ENCODE assay signal across 8 mouse cellular contexts in genomic region chr14:50869889-50870804, GRCm38 (mm10). TPM values are rescaled to one million over a fixed set of nuclear protein-coding genes. Genes with fewer than 3 reads are reported as not detected.
A peak's percentile ranks its signal among the peaks of the same experiment; 100 is the strongest.
DNase-seq lines count a peak whose midpoint lies in the region; ATAC-seq and TF ChIP-seq lines count a peak whose summit lies in the region.

Tep1 (minus strand) TSS chr14:50870560.

- peak; percentile 51; the same call in 1 of the 2 replicates for TF ChIP-seq EP300 in ES-Bruce4 (IDR thresholded peaks at IDR 0.05; ENCODE audit: insufficient read depth, low read depth, low read length)
- no peak for TF ChIP-seq EP300 in stomach, postnatal 0 days (optimal IDR thresholded peaks at IDR 0.05)

- H3K27ac ChIP-seq in ES-Bruce4 (ENCODE audit: insufficient read depth, low read length) = peak within 1 kb of the TSS; percentile 94
- no peak within 1 kb of the TSS for H3K27ac ChIP-seq in forebrain, embryonic 11.5 days (ENCODE audit: low read depth, low read length)
- H3K27ac ChIP-seq in heart, embryonic 16.5 days (ENCODE audit: low read length) = peak within 1 kb of the TSS; percentile 73
- peak within 1 kb of the TSS; percentile 67 for H3K27ac ChIP-seq in liver, embryonic 16.5 days (ENCODE audit: low read length)
- no peak within 1 kb of the TSS for H3K27ac ChIP-seq in neural tube, embryonic 12.5 days
- H3K27ac ChIP-seq in stomach, postnatal 0 days (replicated peaks) = peak within 1 kb of the TSS; percentile 91

- H3K4me3 ChIP-seq in ES-Bruce4 (ENCODE audit: low read depth, low read length) = peak within 1 kb of the TSS; percentile 100
- peak within 1 kb of the TSS; percentile 47 for H3K4me3 ChIP-seq in forebrain, embryonic 11.5 days (ENCODE audit: low read depth, low read length)
- H3K4me3 ChIP-seq in heart, embryonic 16.5 days (ENCODE audit: low read length) = peak within 1 kb of the TSS; percentile 71
- H3K4me3 ChIP-seq in liver, embryonic 16.5 days (ENCODE audit: low read depth, low read length) = peak within 1 kb of the TSS; percentile 65
- H3K4me3 ChIP-seq in neural tube, embryonic 12.5 days = peak within 1 kb of the TSS; percentile 51
- peak within 1 kb of the TSS; percentile 58 for H3K4me3 ChIP-seq in stomach, postnatal 0 days (ENCODE audit: low read depth, low read length)

- TF ChIP-seq CTCF in ES-Bruce4 (IDR thresholded peaks at IDR 0.05; ENCODE audit: low read depth, low read length) = no peak
- no peak for TF ChIP-seq CTCF in stomach, postnatal 0 days (IDR thresholded peaks at IDR 0.05; ENCODE audit: low read depth)

- H3K36me3 ChIP-seq in ES-Bruce4 (ENCODE audit: control insufficient read depth, insufficient read depth, low read length, poor library complexity, severe bottlenecking) = peaks cover 3% of the 10 kb centered on the region
- no peaks in the 10 kb centered on the region for H3K36me3 ChIP-seq in forebrain, embryonic 11.5 days (ENCODE audit: control insufficient read depth, insufficient read depth, low read length)
- 0 out of 2 replicates have a peak, but pooled peaks cover 7% of the 10 kb centered on the region for H3K36me3 ChIP-seq in heart, embryonic 16.5 days (ENCODE audit: control insufficient read depth, insufficient read depth)
- H3K36me3 ChIP-seq in liver, embryonic 16.5 days (ENCODE audit: control insufficient read depth, insufficient read depth) = no peaks in the 10 kb centered on the region
- H3K36me3 ChIP-seq in neural tube, embryonic 12.5 days = no peaks in the 10 kb centered on the region
- H3K36me3 ChIP-seq in stomach, postnatal 0 days (ENCODE audit: control insufficient read depth, insufficient read depth, low read length) = 0 out of 2 replicates have a peak, but pooled peaks cover 2% of the 10 kb centered on the region

- no peaks in the 10 kb centered on the region; the same call in 1 of the 2 replicates for H3K9me3 ChIP-seq in ES-Bruce4 (replicated peaks; ENCODE audit: control insufficient read depth, insufficient read depth, low read length, poor library complexity, severe bottlenecking)
- H3K9me3 ChIP-seq in forebrain, embryonic 11.5 days (ENCODE audit: control insufficient read depth, low read length) = no peaks in the 10 kb centered on the region
- H3K9me3 ChIP-seq in heart, embryonic 16.5 days (replicated peaks; ENCODE audit: control insufficient read depth, low read length) = no peaks in the 10 kb centered on the region
- H3K9me3 ChIP-seq in liver, embryonic 16.5 days (replicated peaks; ENCODE audit: control insufficient read depth, low read length) = no peaks in the 10 kb centered on the region
- no peaks in the 10 kb centered on the region for H3K9me3 ChIP-seq in neural tube, embryonic 12.5 days
- H3K9me3 ChIP-seq in stomach, postnatal 0 days (ENCODE audit: control insufficient read depth, low read length) = no peaks in the 10 kb centered on the region

- H3K27me3 ChIP-seq in ES-Bruce4 (ENCODE audit: control insufficient read depth, insufficient read depth, low read length, poor library complexity, severe bottlenecking) = no peaks in the 10 kb centered on the region
- no peaks in the 10 kb centered on the region for H3K27me3 ChIP-seq in forebrain, embryonic 11.5 days (ENCODE audit: control insufficient read depth, insufficient read depth, low read length)
- H3K27me3 ChIP-seq in heart, embryonic 16.5 days (ENCODE audit: control insufficient read depth, insufficient read depth, low read length) = no peaks in the 10 kb centered on the region
- no peaks in the 10 kb centered on the region for H3K27me3 ChIP-seq in liver, embryonic 16.5 days (ENCODE audit: control insufficient read depth, insufficient read depth, low read depth, low read length)
- H3K27me3 ChIP-seq in neural tube, embryonic 12.5 days (replicated peaks) = no peaks in the 10 kb centered on the region
- H3K27me3 ChIP-seq in stomach, postnatal 0 days (ENCODE audit: control insufficient read depth, insufficient read depth, low read length) = no peaks in the 10 kb centered on the region

- peak within 1 kb of the TSS; percentile 62 for H3K4me2 ChIP-seq in forebrain, embryonic 11.5 days (ENCODE audit: low read depth, low read length, severe bottlenecking)
- H3K4me2 ChIP-seq in heart, embryonic 16.5 days (ENCODE audit: low read depth, low read length) = peak within 1 kb of the TSS; percentile 73
- H3K4me2 ChIP-seq in liver, embryonic 16.5 days (ENCODE audit: low read depth, low read length) = peak within 1 kb of the TSS; percentile 55
- peak within 1 kb of the TSS; percentile 72 for H3K4me2 ChIP-seq in neural tube, embryonic 12.5 days (replicated peaks)
- peak within 1 kb of the TSS; percentile 62 for H3K4me2 ChIP-seq in stomach, postnatal 0 days (replicated peaks; ENCODE audit: low read depth)

- H3K4me1 ChIP-seq in ES-Bruce4 (ENCODE audit: control insufficient read depth, insufficient read depth, low read length) = no peaks in the 10 kb centered on the region
- H3K4me1 ChIP-seq in forebrain, embryonic 11.5 days (replicated peaks; ENCODE audit: control insufficient read depth, insufficient read depth, low read length) = no peaks in the 10 kb centered on the region
- 0 out of 2 replicates have a peak, but pooled peaks cover 4% of the 10 kb centered on the region for H3K4me1 ChIP-seq in heart, embryonic 16.5 days (ENCODE audit: control insufficient read depth, insufficient read depth, low read length)
- peaks cover 3% of the 10 kb centered on the region; the same call in 1 of the 2 replicates for H3K4me1 ChIP-seq in liver, embryonic 16.5 days (ENCODE audit: control insufficient read depth, low read depth, low read length)
- H3K4me1 ChIP-seq in neural tube, embryonic 12.5 days = no peaks in the 10 kb centered on the region
- H3K4me1 ChIP-seq in stomach, postnatal 0 days (replicated peaks; ENCODE audit: control insufficient read depth, insufficient read depth) = no peaks in the 10 kb centered on the region

- WGBS in forebrain, embryonic 11.5 days = 7% methylated on average over 32 of the region's 32 CpGs
- WGBS in heart, embryonic 16.5 days = 7% methylated on average over 32 of the region's 32 CpGs
- 4% methylated on average over 32 of the region's 32 CpGs for WGBS in liver, embryonic 16.5 days (ENCODE audit: insufficient replicate concordance)
- WGBS in neural tube, embryonic 12.5 days = 7% methylated on average over 32 of the region's 32 CpGs
- 6% methylated on average over 32 of the region's 32 CpGs for WGBS in stomach, postnatal 0 days

- DNase-seq in c-Kit-positive CD71-positive TER-119-negative erythroid progenitor cells, embryonic 14.5 days (ENCODE audit: low read depth) = peak; percentile 49
- peak; percentile 81 for DNase-seq in forebrain, embryonic 11.5 days (ENCODE audit: low spot score)
- DNase-seq in kidney, postnatal 25 days = peak; percentile 66 to 89
- DNase-seq in stomach, postnatal 0 days (ENCODE audit: low spot score) = peak; percentile 89

- peak within 1 kb of the TSS; percentile 69 for H3K9ac ChIP-seq in ES-Bruce4 (ENCODE audit: low read depth, poor library complexity, severe bottlenecking)
- H3K9ac ChIP-seq in forebrain, embryonic 11.5 days (ENCODE audit: low read length) = peak within 1 kb of the TSS; percentile 65
- peak within 1 kb of the TSS; percentile 78 for H3K9ac ChIP-seq in heart, embryonic 16.5 days (ENCODE audit: low read length)
- peak within 1 kb of the TSS; percentile 53 for H3K9ac ChIP-seq in liver, embryonic 16.5 days (ENCODE audit: low read depth, low read length)
- peak within 1 kb of the TSS; percentile 56 for H3K9ac ChIP-seq in neural tube, embryonic 12.5 days
- peak within 1 kb of the TSS; percentile 70 for H3K9ac ChIP-seq in stomach, postnatal 0 days (ENCODE audit: low read length)

- ATAC-seq in forebrain, embryonic 11.5 days (replicated peaks; ENCODE audit: low FRiP score) = peak; percentile 92
- peak; percentile 90 for ATAC-seq in heart, embryonic 16.5 days (replicated peaks; ENCODE audit: extremely low read depth, insufficient read depth, low FRiP score)
- ATAC-seq in liver, embryonic 16.5 days (ENCODE audit: low read depth) = peak; percentile 92
- ATAC-seq in neural tube, embryonic 12.5 days (ENCODE audit: low FRiP score, low read depth) = peak; percentile 93
- ATAC-seq in stomach, postnatal 0 days (ENCODE audit: low FRiP score, low TSS enrichment) = peak; percentile 97

- TF ChIP-seq POLR2A in ES-Bruce4 (IDR thresholded peaks at IDR 0.05; ENCODE audit: insufficient read depth, low read length) = no peak

RNA-seq across cellular contexts. Expression of gene Tep1, which starts in this region (rescaled TPM):
- polyA plus RNA-seq in ES-Bruce4 (2011; ENCODE audit: insufficient read depth, insufficient read length, low read depth, missing spikeins) = 12.1 and 19.4 TPM in 2 replicates
- polyA plus RNA-seq in forebrain, embryonic 11.5 days (2014; fragmentation: Nextera tagmentation; extraction: Ambion mirVana) = 4.4 and 5.2 TPM in 2 replicates
- polyA plus RNA-seq in heart, embryonic 16.5 days (2015; fragmentation: Nextera tagmentation; extraction: Ambion mirVana) = 5.1 and 5.6 TPM in 2 replicates
- polyA plus RNA-seq in liver, embryonic 16.5 days (2015; fragmentation: Nextera tagmentation; extraction: Ambion mirVana) = 3.2 and 3.7 TPM in 2 replicates
- polyA plus RNA-seq in neural tube, embryonic 12.5 days (2016; fragmentation: Nextera tagmentation; extraction: Ambion mirVana) = 5.8 and 5.9 TPM in 2 replicates
- 6.2 and 7.8 TPM in 2 replicates for polyA plus RNA-seq in stomach, postnatal 0 days (2015; fragmentation: Nextera tagmentation; extraction: Ambion mirVana)

Comparison
In these comparisons a context has a peak if more than half of its experiments do, and no peak if none do; other contexts are left out.
1. H3K27ac ChIP-seq: peak in ES-Bruce4 (single experiment), heart, embryonic 16.5 days (single experiment), liver, embryonic 16.5 days (single experiment) and stomach, postnatal 0 days (single experiment); none in forebrain, embryonic 11.5 days (single experiment) and neural tube, embryonic 12.5 days (single experiment).
2. H3K4me3 ChIP-seq: peak in every context shown above with its lines; median percentile 100 in ES-Bruce4; 71 in heart, embryonic 16.5 days; 65 in liver, embryonic 16.5 days; 58 in stomach, postnatal 0 days; 51 in neural tube, embryonic 12.5 days; 47 in forebrain, embryonic 11.5 days.
3. Peak in every context shown above with its lines, with median percentiles within 50 percentile points of each other: H3K9ac ChIP-seq, DNase-seq, ATAC-seq and H3K4me2 ChIP-seq.